Mouse (Mus musculus) heart, adult 2 months (tissue): ENCODE data around the gene Celf5. TPM values are rescaled to one million over a fixed set of nuclear protein-coding genes. Genes with fewer than 3 reads are reported as not detected.
"Not testable (repeated sequence)": the region's sequence is repeated elsewhere in the genome, so short reads cannot be mapped to it uniquely, and the experiment has no call there.

Experiments
- DNase-seq, 2 experiments: peaks; one replicate each; pipeline ENCODE4 v3.0.0; 2021
- H3K27ac ChIP-seq: fragments of 200-600 bp; 2 replicates; pipeline ENCODE4 v1.8.1; 2022
- H3K27me3 ChIP-seq: fragments of 200-500 bp; 2 replicates; pipeline ENCODE4 v1.6.1; 2012; ENCODE audit warnings: mild to moderate bottlenecking, low read length, inconsistent platforms, mixed read lengths; ENCODE audit not compliant: control insufficient read depth, insufficient read depth
- H3K36me3 ChIP-seq: fragments of 200-500 bp; 2 replicates; pipeline ENCODE4 v1.6.1; 2012; ENCODE audit warnings: low read length, inconsistent platforms; ENCODE audit not compliant: control insufficient read depth, insufficient read depth
- H3K4me1 ChIP-seq: fragments of 200-500 bp; 2 replicates; pipeline ENCODE4 v1.6.1; 2011; ENCODE audit warnings: low read length; ENCODE audit not compliant: control insufficient read depth, insufficient read depth
- H3K4me3 ChIP-seq: fragments of 200-600 bp; 2 replicates; pipeline ENCODE4 v1.8.1; 2022
- H3K79me2 ChIP-seq: fragments of 200-500 bp; replicated peaks from 2 replicates; pipeline ENCODE4 v1.6.1; 2012; ENCODE audit warnings: mild to moderate bottlenecking, inconsistent platforms, low read length, moderate library complexity, mixed read lengths; ENCODE audit not compliant: control insufficient read depth, insufficient read depth
- H3K9ac ChIP-seq: fragments of 200-500 bp; 2 replicates; pipeline ENCODE4 v1.6.1; 2012; ENCODE audit warnings: low read depth, mild to moderate bottlenecking, control low read depth, inconsistent platforms, low read length, mixed read lengths
- CTCF ChIP-seq: fragments of 200-600 bp; IDR thresholded peaks from 2 replicates; pipeline ENCODE4 v1.8.1; 2022; ENCODE audit warnings: antibody characterized with exemption, mild to moderate bottlenecking, moderate library complexity
- EP300 ChIP-seq: fragments of 200-500 bp; IDR thresholded peaks from 2 replicates; pipeline ENCODE4 v1.6.1; 2011; ENCODE audit warnings: low read depth, low read length, control low read depth; ENCODE audit not compliant: insufficient read depth
- POLR2A ChIP-seq: fragments of 200-500 bp; IDR thresholded peaks from 2 replicates; pipeline ENCODE4 v1.6.1; 2011; ENCODE audit warnings: mild to moderate bottlenecking, low read depth, low read length, control low read depth; ENCODE audit not compliant: insufficient read depth
- WGBS: fragments of 180-500 bp; shearing (Covaris S2); methylation state at CpG from one replicate; pipeline ENCODE4 v1.1.7; 2018; 5-methylcytosine and 5-hydroxymethylcytosine counted together
- intact Hi-C: fragments of 180-260 bp; cut with DNase I; formaldehyde crosslinking; loops from one replicate; pipeline ENCODE4 v1.15.1; 2025
- polyA plus RNA-seq: library from polyadenylated mRNA; depleted of rRNA; stranded (reverse); fragments of >200 nt; gene quantifications from 2 replicates; pipeline ENCODE4 v1.2.3, GENCODE M21; 2012
- total RNA-seq, 2 experiments: library from RNA; stranded (reverse); gene quantifications; 2 replicates each; pipeline ENCODE4 v1.2.3; 2021

Celf5 gene
- total and polyA plus RNA-seq, 3 experiments, result 0.16 to 0.39 TPM; not detected in 1

DNA sequence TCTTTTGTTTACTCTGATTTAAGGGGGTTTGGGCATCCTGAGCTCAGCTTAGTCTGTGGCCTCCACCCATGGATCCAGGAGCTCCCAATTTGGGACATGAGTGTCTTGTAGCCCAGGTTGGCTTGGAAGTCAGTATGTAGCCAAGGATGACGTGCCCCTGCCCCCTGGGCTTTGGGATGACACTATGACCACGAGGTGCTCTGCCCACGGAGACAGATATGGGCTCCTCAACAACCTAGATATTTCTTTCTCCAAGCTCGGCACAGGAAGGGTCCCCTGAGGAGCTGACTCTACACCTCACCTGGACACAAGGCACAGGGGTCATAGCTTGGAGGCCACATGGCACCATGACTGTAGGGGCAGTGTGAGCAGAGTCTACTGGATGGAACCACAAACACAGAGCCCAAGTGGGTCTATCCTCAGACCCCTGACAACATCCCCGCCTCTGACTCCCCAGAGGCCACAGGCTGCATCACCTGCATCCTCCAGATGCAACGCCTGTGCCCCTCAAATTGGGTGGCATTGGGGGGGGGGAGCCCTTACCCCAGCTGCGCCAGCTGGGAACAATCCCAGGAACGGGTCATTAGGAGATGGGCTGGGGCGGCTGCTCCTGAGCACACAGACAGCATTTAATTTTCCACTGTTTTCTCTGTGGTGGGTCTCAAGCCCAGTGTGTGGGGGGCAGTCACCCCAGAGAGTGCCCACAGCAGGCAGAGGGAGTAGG, 31.7 kb downstream of the Celf5 start:
- no peak for DNase-seq
- intact Hi-C loops, result loop anchor here (1.0 to 5.0 kb wide), 3 partner anchors 56 to 164 kb away; partner anchors contain the start of gene Gm48552

GRCm38 (mm10) chr10:81450140-81450539, 32.4 kb downstream of the Celf5 start:
- under 1% methylated on average over 7 of the region's 7 CpGs for WGBS
- Histone ChIP-seq H3K36me3 (no peaks in the 10 kb centered on the region), H3K9ac (no peak overlapping the region), H3K4me3 (no peak overlapping the region), H3K4me1 (no peaks in the 10 kb centered on the region), H3K79me2 (no peaks in the 10 kb centered on the region), H3K27me3 (peaks cover 17% of the 10 kb centered on the region), H3K27ac (no peak overlapping the region)
- intact Hi-C loops, result loop anchor here (1.0 to 5.0 kb wide), 3 partner anchors 55 to 163 kb away; partner anchors contain the start of gene Gm48552
- DNase-seq, result peak; percentile 78 to 82
- TF ChIP-seq CTCF (no peak), EP300 (peak; percentile 98)

More for the DNA sequence above, 31.7 kb downstream of the Celf5 start:
- H3K4me1 ChIP-seq, result no peaks in the 10 kb centered on the region
- H3K79me2 ChIP-seq, result no peaks in the 10 kb centered on the region
- WGBS, result 60% methylated on average over 9 of the region's 9 CpGs
- H3K4me3 ChIP-seq, result no peak overlapping the region
- no peak overlapping the region for H3K9ac ChIP-seq
- peaks cover 17% of the 10 kb centered on the region for H3K27me3 ChIP-seq
- no peak for TF ChIP-seq EP300
- TF ChIP-seq POLR2A, result no peak
- no peak for TF ChIP-seq CTCF
- H3K36me3 ChIP-seq, result no peaks in the 10 kb centered on the region
- no peak overlapping the region for H3K27ac ChIP-seq

- intact Hi-C loops, H3K4me3 ChIP-seq, DNase-seq, H3K27me3 ChIP-seq, H3K4me1 ChIP-seq, H3K79me2 ChIP-seq, H3K9ac ChIP-seq, H3K27ac ChIP-seq, H3K36me3 ChIP-seq: not testable (repeated sequence)
- 20% methylated on average over 2 of the region's 2 CpGs for WGBS
- TF ChIP-seq CTCF, result peak; percentile 56
Measured at GRCm38 (mm10) chr10:81445516-81445915, 37.0 kb downstream of the Celf5 start.

GRCm38 (mm10) chr10:81441019-81441418, 41.5 kb downstream of the Celf5 start:
- H3K36me3 ChIP-seq, result no peaks in the 10 kb centered on the region
- no peak overlapping the region for H3K9ac ChIP-seq
- no peaks in the 10 kb centered on the region for H3K79me2 ChIP-seq
- H3K4me1 ChIP-seq, result no peaks in the 10 kb centered on the region; the same call in 1 of the 2 replicates
- intact Hi-C loops, result loop anchor here (5.0 kb wide), 1 partner anchor 34 kb away; no protein-coding TSS in a partner anchor
- TF ChIP-seq CTCF, result peak; percentile 82
- TF ChIP-seq POLR2A, result no peak
- no peak for DNase-seq
- no peak overlapping the region for H3K27ac ChIP-seq
- H3K27me3 ChIP-seq, result peaks cover 1% of the 10 kb centered on the region; the same call in 1 of the 2 replicates
- H3K4me3 ChIP-seq, result no peak overlapping the region

- peak; percentile 74 to 84 for DNase-seq
- Histone ChIP-seq H3K36me3 (no peaks in the 10 kb centered on the region), H3K9ac (no peak overlapping the region), H3K4me3 (no peak overlapping the region), H3K27ac (peak overlapping the region; percentile 44), H3K4me1 (peaks cover 9% of the 10 kb centered on the region), H3K79me2 (no peaks in the 10 kb centered on the region), H3K27me3 (no peaks in the 10 kb centered on the region)
- TF ChIP-seq POLR2A, result no peak
- TF ChIP-seq EP300, result 0 out of 2 replicates have a peak, but pooled peaks have one; percentile 48
- intact Hi-C loops, result no loop called here
- WGBS, result 54% methylated on average over 3 of the region's 3 CpGs
Measured at GRCm38 (mm10) chr10:81435436-81435835, 47.1 kb downstream of the Celf5 start.

GRCm38 (mm10) chr10:81434361-81435263, 47.9 kb downstream of the Celf5 start:
- Histone ChIP-seq H3K27ac (peak overlapping the region; percentile 44), H3K36me3 (no peaks in the 10 kb centered on the region), H3K9ac (peak overlapping the region; percentile 10), H3K79me2 (no peaks in the 10 kb centered on the region), H3K4me3 (no peak overlapping the region), H3K27me3 (no peaks in the 10 kb centered on the region), H3K4me1 (peaks cover 9% of the 10 kb centered on the region)
- intact Hi-C loops, result no loop called here
- no peak for TF ChIP-seq EP300
- TF ChIP-seq POLR2A, result no peak
- TF ChIP-seq CTCF, result no peak
- 38% methylated on average over 15 of the region's 15 CpGs for WGBS
- DNase-seq, result peak in 1 of 2 experiments; percentile 28
